Mouse (Mus musculus): ENCODE measurements at regions not wholly inside any gene's neighbourhood (a gene's known extent, or its start where the extent isn't known, plus 50 kb on each side); places are given as distances from the start of the nearest gene placed in this dataset.

DNA sequence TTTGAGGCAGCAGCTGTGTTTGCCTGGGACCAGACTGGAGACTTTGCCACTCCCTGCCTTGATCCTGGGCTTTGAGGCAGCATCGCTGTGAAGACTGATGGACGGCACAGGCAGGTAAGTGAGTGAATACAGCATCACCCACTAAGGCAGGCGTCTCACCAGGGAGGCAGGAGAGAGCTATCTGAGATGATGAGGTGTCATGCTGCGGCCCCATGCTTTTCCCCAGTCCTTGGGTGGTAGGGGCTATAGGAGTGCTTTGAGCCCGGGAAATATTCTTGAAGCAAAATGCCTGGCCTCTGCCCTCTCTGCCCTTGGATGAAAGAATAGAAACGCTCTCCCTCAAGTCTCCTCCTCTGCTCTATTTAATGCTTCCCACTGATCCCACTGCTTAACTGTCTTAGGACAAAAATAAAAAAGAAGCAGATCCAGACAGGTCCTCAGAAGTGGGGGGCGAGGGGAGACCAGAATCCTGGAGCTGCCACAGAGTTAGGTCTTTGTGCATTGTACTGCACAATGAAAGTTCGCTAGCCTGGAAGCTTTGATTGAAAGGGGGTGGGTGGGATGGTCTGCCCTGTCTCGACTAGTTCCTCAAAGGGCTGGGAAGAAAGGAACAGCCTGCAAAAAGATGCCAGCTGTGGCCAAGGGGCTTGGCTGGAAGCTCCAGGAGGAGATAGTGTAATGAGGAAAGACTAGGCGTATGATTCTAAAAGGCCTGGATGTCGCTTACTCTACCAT is 117.4 kb upstream of the Cdh5 start:
- ATAC-seq (replicated peaks; ENCODE audit: poor library complexity, severe bottlenecking): no peak

DNA sequence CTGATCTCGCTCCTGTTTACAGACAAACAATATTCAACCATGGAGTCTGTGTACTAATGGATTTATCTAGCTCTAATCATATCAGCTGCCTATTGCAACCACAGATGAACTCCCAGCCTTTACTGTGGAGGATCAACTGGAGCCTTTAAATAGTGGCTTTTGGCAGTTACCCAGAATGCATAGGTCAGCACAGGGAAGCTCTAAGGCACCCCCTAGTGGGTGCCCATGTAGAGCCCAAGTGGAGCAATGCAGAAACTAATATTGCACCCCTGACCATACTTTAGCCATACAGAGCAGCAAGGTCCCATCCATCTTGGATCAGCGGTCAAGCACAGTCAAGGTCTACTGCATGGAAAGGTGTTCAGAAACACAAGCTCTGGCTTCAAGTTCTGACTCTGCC is 115.8 kb upstream of the Cdh5 start:
- no peak for ATAC-seq (replicated peaks; ENCODE audit: poor library complexity, severe bottlenecking)

DNA sequence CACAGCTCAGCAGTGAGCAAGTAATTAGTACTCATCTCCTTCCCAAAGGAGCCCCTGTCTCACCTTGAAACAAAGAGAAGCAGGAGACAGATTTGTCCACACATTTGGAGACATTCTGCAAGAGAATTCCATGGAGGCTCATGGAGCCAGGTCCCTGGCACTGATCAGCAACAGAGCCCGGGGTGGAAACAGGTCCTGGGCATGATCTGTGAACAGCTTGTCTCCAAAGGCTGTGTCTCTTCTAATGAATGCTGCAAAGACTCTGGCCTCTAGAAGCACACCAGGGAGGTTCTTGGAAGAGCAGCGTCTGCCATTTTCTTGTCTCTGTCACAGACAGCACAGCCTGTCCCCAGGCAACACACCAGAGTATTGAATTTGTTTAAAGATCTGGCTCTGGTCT is 107.5 kb upstream of the Cdh5 start:
- ATAC-seq (replicated peaks; ENCODE audit: poor library complexity, severe bottlenecking): no peak

DNA sequence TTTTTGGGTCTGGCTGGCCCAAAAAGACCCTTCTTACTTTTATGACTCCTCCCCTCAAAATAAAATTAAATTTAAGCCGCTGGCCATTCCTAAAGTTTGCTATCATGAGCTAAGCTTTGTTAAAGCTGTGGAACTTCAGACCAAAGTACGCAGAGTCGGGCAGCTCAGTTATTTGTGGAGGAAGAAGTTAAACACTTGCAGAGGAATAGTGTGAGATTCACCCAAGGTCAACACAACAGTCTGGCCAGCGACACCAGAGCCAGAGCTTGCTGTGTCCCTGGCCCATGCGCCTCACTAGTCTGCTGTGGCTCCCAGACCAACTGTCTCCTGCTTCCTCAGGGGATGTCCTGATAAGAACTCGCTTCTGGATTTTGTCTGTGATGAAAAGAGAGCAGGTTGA is 103.3 kb upstream of the Cdh5 start:
- no peak for ATAC-seq (replicated peaks; ENCODE audit: poor library complexity, severe bottlenecking)

DNA sequence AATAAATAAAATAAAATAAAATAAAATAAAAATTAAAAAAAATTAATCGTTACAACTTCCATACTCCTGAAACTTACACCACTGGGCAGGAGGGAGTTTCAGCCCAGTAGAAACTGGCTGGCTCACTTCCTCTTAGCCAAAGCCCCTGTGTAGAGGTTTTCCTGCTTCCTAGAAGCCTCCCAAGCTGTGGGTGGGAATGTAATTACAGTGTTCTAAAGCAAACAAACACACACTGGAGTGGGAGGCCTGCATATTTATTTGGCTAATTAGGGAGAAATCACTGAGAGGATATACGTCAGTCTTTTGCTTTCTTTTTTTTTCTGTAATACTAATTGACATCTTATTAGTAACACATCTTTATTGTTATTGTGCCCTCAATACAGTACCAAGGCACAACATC is 94.2 kb upstream of the Cdh5 start:
- ATAC-seq (replicated peaks; ENCODE audit: poor library complexity, severe bottlenecking): no peak

DNA sequence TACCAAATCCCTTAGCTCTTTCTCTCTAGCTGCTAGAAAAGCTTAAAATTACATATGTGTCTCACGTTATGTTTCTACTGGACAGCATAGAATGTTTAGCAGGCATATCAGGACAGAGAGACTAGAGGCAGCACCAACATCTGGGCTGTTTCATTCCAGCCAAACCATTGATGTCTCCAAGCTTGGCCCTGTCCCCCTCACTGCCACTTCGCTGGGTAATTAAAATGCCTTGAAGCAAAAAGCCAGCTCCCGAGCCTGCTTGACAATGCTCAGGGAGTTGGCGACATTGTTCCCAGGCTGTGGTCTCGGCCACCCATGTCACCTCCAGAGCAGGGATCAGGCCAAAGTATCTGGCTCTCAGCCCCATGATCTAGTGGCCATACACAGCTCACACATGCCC is 92.7 kb upstream of the Cdh5 start:
- no peak for ATAC-seq (replicated peaks; ENCODE audit: poor library complexity, severe bottlenecking)

DNA sequence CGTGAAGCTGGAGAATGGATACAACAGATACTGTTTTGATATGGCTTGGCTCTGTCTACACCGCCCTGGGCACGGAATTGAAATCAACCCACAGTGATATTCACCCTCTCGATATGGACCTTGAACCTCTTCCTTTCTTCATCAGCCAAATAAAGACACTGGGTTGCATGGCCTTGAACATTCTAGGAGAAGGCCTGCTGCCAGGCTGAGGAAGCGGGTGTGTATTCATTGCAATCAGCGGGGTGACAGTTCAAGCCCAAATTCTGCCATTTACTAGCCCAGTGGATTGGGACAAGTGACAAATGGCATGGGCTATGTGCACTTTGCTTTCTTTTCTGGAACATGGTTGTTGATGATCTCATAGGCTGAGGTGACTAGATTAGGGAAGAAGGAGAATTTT is 92.1 kb upstream of the Cdh5 start:
- ATAC-seq (replicated peaks; ENCODE audit: poor library complexity, severe bottlenecking): no peak

DNA sequence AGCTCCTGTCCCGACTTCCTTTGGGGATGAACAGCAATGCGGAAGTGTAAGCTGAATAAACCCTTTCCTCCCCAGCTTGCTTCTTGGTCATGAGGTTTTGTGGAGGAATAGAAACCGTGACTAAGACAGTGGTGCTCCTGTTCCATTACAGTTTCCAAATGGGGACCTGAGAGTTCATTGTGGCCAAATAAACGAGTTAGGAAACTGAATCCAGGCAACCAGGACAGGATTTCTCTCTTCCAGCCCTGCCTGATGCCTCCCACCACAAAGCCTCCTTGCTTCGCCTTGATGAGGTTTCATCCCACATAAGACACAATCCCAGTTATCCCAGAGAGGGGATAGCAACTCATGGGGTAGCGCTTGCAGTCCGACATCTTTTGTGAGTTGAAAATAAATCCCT is 79.2 kb upstream of the Cdh5 start:
- ATAC-seq (replicated peaks; ENCODE audit: poor library complexity, severe bottlenecking): no peak

DNA sequence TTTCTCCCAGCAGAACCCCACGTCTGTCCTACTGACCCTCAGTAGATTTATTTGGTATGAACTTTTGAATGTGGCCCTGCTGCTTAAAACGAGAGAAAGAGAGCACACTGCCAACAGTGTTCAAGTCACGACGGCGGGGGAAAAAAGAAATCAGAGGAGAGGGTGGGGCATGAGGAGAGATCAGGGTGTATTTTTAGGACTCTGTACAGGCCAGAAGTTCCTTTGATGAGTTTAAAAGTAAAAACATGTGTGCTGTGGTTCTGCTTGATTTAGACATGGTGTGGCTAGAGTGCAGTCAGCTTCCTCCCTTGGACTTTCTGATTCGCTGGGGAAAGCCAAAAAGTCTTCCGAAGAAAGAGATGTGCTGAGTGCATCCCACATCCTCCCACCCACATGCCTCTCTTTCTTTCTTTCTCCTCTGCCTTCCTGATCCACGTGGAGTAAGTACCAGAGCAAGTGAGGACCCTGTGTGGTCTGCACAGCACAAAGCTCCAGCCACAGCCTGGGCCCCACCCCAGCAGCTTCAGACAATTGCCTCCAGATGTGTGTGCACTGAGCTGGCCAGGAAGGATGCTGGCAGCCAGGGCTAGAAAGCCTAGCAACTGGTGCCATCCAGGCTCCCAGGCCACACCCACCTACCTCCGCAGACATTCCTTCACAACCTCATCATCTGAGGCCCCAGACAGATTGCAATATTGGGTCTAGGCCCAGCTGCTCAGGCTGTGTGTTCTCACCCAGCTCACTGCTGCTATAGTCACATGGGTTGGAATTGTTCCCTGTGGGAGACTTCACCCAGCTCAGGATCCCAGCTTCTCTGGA is 78.5 kb upstream of the Cdh5 start:
- ATAC-seq (replicated peaks; ENCODE audit: poor library complexity, severe bottlenecking): no peak

DNA sequence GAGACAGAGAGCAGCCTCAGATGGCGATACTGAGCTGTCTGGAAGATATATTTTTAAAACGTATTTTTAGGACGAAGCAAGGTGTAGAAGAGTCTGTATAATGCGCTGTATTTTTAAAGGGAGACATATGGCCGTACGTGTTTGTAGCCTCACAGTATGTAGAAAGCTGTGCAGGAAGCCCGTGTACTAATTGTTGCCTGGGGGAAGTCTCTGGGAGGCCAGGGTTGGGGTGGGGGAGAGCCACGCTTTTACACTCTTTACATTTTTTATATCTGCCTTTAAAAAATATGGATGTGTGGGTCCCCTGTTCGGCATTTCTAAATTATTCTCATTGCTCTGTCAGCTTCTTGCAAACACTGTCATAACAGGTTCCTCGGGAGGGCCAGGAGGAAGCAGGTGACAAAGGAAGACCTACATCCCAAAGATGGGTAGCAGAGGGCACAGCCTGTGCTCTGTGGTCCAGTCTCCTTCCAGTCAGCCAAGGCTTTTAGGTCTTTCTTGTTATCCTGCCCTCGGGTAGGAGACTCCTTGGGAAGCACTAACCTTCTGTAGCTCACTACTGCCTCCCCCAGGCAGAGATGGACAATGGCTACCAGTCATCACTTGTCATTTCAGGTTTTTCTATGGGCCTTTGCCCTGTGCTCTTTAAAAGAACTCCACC is 74.1 kb upstream of the Cdh5 start:
- no peak for ATAC-seq (replicated peaks; ENCODE audit: poor library complexity, severe bottlenecking)

DNA sequence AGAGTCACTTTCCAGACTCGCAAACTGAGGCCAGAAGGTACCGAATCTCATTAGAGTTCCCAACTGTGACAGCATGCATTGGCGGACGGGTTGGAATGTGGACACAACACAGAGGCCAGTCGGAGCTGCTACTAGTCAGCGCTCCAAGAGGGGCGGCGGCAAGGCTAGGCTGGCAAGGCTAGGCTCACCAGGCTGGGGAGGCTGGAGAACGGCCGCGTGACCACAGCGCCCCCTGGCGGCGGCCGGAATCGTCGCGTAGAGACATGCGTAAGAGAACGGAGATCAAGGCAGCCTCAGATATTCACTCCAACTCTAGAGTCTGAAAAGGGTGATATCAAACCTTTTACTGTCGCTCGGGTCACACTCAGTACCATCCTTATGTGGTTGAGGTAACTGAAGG is 72.8 kb upstream of the Cdh5 start:
- peak; percentile 82 for ATAC-seq (replicated peaks; ENCODE audit: poor library complexity, severe bottlenecking)

DNA sequence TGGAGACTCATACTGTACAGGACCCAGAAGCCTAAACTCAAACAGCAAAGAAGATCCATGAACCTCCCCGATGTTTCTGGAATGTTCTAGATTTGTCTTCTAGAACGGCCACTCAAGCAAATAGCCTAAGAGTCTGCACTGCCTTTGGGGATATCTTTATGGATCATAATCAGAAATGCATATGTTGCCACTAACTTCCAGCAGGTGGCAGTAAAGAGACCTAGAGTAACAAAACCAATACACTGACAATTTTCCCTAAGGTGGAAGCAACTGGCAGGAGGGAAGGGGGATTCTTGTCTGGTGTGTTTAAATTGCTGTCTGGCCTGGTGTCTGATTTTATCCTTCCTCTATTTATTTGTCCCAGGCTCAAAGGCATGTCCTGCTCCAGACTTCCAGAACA is 69.2 kb upstream of the Cdh5 start:
- peak; percentile 38; the same call in 1 of the 2 replicates for ATAC-seq (replicated peaks; ENCODE audit: poor library complexity, severe bottlenecking)

DNA sequence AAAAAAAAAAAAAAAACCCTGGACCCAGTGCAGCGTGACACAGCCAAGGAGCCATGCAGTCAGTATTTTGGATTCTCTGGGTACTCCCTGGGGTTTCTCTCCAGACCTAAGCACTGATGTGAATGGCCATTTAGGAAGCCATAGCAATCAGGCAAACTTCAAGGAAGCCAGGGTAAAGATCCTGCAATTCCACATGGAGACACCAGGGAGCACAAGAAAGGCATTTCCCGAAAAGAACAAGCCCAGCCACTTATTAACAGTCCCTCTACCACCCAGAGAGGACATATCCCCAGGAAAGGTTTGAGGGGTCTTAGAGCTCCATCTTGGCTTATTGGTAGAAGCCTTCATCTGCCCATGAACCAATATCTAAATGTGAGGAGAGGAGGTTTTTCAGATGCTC is 68.3 kb upstream of the Cdh5 start:
- no peak for ATAC-seq (replicated peaks; ENCODE audit: poor library complexity, severe bottlenecking)

DNA sequence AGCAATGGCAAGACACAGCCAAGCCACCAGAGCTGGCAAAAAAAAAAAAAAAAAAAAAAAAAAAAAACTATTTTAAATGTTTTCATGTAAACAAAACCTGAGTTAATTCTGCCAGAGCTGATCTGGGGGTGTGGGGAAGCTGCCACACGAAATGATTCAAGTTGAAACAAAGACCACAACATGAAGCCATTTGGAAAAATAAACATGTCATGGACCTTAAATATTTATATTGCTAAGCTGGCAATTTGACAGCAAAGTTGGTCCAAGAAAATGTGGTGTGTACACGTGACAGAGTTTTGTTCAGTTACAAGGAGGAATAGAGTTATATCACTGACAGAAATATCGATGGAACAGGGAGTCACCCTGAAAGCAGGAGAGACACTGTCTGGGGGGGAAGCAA is 67.1 kb upstream of the Cdh5 start:
- ATAC-seq (replicated peaks; ENCODE audit: poor library complexity, severe bottlenecking): no peak

DNA sequence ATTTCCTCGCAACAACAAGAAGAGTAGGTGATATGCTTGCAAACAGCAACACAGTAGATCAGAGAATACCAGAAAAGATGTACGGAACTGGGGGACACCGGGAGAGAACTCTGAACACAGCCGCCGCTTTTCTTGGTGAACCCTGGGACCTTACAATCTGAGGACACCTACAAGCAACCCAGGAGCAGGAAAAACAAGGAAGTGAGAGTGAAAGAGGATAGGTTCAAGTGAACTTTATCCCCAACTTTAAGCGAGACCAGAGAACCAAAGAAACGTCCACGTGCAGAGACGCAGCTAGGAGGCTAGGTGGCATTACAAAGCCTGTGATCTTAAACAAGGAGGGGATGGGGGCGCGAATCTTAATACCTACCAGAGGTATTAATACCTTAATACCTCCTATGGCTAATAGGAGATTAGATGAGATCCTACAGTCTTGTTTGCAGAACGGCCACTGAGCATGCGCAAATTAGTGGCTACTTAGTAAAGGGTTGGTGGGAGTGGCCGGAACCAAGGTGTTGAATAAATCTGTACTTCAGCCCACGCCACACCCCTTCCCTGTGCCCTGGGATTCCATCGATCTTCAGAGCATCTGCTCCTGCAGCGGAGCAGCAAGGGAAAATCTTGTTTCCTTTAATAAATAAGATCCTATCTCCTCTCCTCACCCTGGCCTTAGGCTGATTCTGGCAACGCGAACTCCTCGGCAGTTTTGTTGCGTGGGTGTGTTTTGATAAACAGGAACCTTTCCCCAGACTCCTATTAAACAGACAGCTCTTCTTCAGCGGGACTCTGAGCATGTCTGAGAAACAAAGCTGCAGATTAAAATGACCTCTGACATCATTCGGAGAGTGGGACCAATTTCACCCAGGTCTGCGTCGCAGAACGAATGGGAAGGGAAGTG is 64.6 kb upstream of the Cdh5 start:
- no peak for ATAC-seq (replicated peaks; ENCODE audit: poor library complexity, severe bottlenecking)

DNA sequence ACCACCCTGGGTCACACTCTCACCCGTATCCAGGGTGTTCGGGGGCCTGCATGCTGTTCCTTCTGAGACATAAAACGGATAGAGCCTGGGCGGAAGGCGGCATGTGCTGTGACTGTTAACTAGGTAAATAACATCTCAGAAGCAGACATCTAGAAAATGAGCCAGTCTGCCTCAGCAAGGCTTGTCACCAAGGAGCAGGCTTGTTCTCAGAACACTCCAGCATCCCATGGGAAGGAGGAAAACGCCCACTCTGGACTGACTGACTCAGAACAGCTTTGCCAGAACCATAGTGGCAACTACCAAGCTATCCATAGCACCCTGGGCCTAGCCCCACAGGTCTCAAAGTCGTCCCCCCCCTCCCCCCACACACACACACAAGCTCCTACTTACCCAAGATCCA is 63.8 kb upstream of the Cdh5 start:
- ATAC-seq (replicated peaks; ENCODE audit: poor library complexity, severe bottlenecking): no peak

DNA sequence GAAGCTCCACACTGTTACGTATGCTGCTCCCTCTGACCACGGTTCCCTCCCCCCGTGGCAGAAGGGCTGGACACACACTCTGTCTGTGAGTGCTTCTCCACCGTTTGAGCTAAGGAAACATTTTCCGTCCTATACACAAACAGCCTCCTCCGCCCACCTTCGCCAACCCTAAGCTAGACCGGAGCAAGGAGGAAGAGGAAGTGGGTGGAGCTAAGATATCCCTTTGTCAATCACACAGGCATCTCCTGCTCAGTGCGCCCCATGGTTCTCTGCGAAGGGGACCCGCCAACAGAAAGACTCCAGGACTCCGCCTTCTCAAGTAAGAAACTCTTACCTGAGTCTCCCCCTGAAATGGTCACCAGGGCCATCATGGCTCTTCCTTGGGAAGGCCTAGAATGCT is 61.9 kb upstream of the Cdh5 start:
- peak; percentile 85 for ATAC-seq (replicated peaks; ENCODE audit: poor library complexity, severe bottlenecking)

DNA sequence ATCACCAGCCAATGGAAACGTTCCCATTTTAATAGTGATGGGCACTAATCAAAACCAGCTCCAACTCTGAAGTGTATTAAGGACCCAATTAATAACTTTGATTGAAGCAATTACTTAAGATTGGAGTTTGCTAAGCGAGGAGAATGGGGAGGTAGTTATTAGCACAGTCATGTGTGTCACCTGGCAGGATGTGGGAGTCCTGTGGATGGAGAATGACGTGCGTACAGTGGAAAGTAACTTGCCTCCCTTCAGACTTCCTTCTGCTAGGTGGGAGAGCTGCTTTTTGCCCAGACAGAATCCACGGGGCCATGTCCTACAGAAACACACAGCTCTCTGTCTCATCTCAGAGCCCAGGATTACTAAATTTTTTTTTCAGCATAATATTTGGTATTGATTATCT is 59.9 kb upstream of the Cdh5 start:
- no peak for ATAC-seq (replicated peaks; ENCODE audit: poor library complexity, severe bottlenecking)

DNA sequence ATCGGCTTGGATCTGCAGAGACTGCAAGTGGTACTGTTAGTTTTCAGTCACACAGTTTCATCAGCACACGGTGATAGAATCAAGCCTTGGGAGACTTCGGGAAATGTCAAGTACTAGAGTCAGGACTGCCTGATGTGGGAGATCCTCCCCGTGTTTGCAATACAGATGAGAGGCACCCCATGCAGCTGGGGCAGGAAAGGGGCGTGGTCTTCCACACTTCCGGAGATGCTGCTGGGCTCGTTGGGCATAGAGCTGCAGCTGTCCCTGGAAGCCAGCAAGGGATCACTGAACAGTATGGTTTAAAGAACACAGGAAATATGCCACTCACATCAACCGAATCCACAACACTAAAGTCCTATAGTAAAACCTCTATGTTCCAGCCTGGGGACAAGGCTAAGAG is 59.0 kb upstream of the Cdh5 start:
- peak; percentile 71 for ATAC-seq (replicated peaks; ENCODE audit: poor library complexity, severe bottlenecking)

DNA sequence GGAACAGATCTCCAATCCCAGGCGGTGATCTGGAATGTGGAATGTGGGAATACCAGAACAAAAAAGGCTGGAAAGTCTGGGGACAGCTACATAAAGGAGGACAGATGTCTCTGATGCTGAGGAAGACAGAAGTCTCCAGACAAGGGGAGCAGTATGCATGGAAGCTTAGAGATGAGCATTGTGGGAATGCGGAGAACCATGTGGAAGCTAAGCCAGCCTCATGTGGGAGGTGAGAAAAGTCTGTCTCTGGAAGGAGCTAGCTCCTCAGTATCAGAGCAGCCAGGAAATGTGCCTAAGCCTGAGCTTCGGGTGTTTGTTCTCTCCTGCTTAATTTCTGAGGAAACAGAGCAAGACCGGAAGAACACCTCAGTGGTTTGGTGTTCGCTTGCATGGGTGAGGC is 53.4 kb upstream of the Cdh5 start:
- ATAC-seq (replicated peaks; ENCODE audit: poor library complexity, severe bottlenecking): no peak

DNA sequence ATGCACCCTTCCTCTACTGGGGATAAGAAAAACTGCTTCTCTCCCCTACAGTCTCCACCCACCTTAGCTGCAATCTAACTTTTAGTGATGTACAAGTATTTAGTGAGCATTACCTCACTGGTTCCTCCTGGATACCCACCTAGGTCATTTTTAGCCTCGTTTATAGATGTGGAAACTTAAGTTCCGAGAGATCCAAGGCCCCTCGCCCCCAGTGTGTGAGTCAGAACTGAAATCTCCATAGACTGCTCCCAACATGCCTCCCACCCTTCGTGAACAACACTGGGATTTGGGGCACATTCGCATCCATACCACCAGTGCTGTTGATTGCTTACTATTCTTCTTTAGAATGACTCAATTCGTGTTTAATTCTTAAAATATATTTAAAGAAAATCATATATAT is 52.2 kb upstream of the Cdh5 start:
- no peak for ATAC-seq (replicated peaks; ENCODE audit: poor library complexity, severe bottlenecking)

All from granulocyte monocyte progenitor cell, adult 5-6 weeks (primary cell).